Mouse (Mus musculus) left cerebral cortex, postnatal 14 days (tissue): ENCODE data around the gene G2e3. TPM values are rescaled to one million over a fixed set of nuclear protein-coding genes. Genes with fewer than 3 reads are reported as not detected.

Experiments
- total RNA-seq, 2 experiments: library from RNA; stranded (reverse); gene quantifications; 2 replicates each; pipeline ENCODE4 v1.2.3; 2021

The G2e3 gene
- total RNA-seq, 2 experiments from 2014 or later = 8.7 to 9.0 TPM

Other genes starting within 250 kb of the G2e3 start
- 10 to 100 TPM; 38.6 to 41.3 TPM for gene Scfd1, start 29.4 kb downstream of the G2e3 start, total RNA-seq
- gene Coch, start 245.3 kb downstream of the G2e3 start, total RNA-seq = 10 to 100 TPM; 31.4 to 42.6 TPM